Mouse (Mus musculus) CH12.LX (cell line): Measurements from ENCODE around the gene Cpeb3. TPM values are rescaled to one million over a fixed set of nuclear protein-coding genes. Genes with fewer than 3 reads are reported as not detected.
A peak's percentile ranks its signal among the peaks of the same experiment; 100 is the strongest.

Source experiments
- DNase-seq: peaks from one replicate; pipeline ENCODE4 v3.0.0-alpha.2; 2013; ENCODE audit errors: extremely low read depth
- H3K27ac ChIP-seq: 2 replicates; pipeline ENCODE4 v1.5.1; 2012; ENCODE audit warnings: low read depth, mild to moderate bottlenecking, control low read depth, moderate library complexity; ENCODE audit not compliant: insufficient read depth
- H3K27me3 ChIP-seq: replicated peaks from 2 replicates; pipeline ENCODE3; 2012; ENCODE audit warnings: inconsistent platforms
- H3K36me3 ChIP-seq, 2 experiments: replicated peaks in 1 of 2; 2 replicates each; pipeline versions ENCODE3 to v1.6.1; 2012; ENCODE audit warnings: inconsistent platforms in 1 of 2, low read length in 1 of 2, mild to moderate bottlenecking in 1 of 2, mixed read lengths in 1 of 2, moderate library complexity in 1 of 2; ENCODE audit not compliant: control insufficient read depth in 1 of 2, insufficient read depth in 1 of 2
- H3K4me1 ChIP-seq, 2 experiments: 2 replicates each; pipeline ENCODE4 v1.6.1; 2012; ENCODE audit warnings: inconsistent platforms in 1 of 2, moderate library complexity in 1 of 2; ENCODE audit not compliant: insufficient read depth in 2 of 2, control insufficient read depth in 1 of 2
- H3K4me2 ChIP-seq: 2 replicates; pipeline ENCODE4 v1.6.1; 2012; ENCODE audit warnings: low read depth, mild to moderate bottlenecking, control low read depth; ENCODE audit not compliant: poor library complexity, insufficient read depth, severe bottlenecking
- H3K4me3 ChIP-seq, 3 experiments: fragments of 150-350 bp in 1 of 3; sonication (generic) in 1 of 3; replicated peaks in 1 of 3; 2 replicates each; pipeline versions ENCODE3 to v1.5.1; 2011 to 2012; ENCODE audit warnings: low read depth in 2 of 3, low read length in 2 of 3, mild to moderate bottlenecking in 2 of 3, moderate library complexity in 2 of 3, control low read depth in 1 of 3, improper control_type of control experiment in 1 of 3, inconsistent platforms in 1 of 3, mixed read lengths in 1 of 3; ENCODE audit not compliant: poor library complexity in 1 of 3
- H3K79me2 ChIP-seq: replicated peaks from 2 replicates; pipeline ENCODE4 v1.6.1; 2012; ENCODE audit warnings: mild to moderate bottlenecking, moderate library complexity; ENCODE audit not compliant: control insufficient read depth, poor library complexity, insufficient read depth, severe bottlenecking; ENCODE audit errors: extremely low read depth
- H3K9ac ChIP-seq: 2 replicates; pipeline ENCODE4 v1.6.1; 2012; ENCODE audit warnings: low read depth, mild to moderate bottlenecking, control low read depth, moderate library complexity; ENCODE audit not compliant: insufficient read depth
- H3K9me3 ChIP-seq: replicated peaks from 2 replicates; pipeline ENCODE3; 2012; ENCODE audit warnings: low read length, inconsistent platforms, mixed read lengths
- CHD2 ChIP-seq: IDR thresholded peaks from 2 replicates; pipeline ENCODE4 v1.6.1; 2011; ENCODE audit warnings: low read length, improper control_type of control experiment
- ELF1 ChIP-seq: IDR thresholded peaks from 2 replicates; pipeline ENCODE4 v1.6.1; 2014; ENCODE audit warnings: low read depth, mild to moderate bottlenecking, inconsistent platforms, low read length, improper control_type of control experiment
- IRF4 ChIP-seq: IDR thresholded peaks from 2 replicates; pipeline ENCODE4 v1.6.1; 2014; ENCODE audit warnings: low read depth, mild to moderate bottlenecking, inconsistent platforms, low read length, improper control_type of control experiment
- JUN ChIP-seq: IDR thresholded peaks from 2 replicates; pipeline ENCODE4 v1.6.1; 2011; ENCODE audit warnings: low read depth, mild to moderate bottlenecking, low read length, improper control_type of control experiment, moderate library complexity; ENCODE audit not compliant: insufficient read depth
- NRF1 ChIP-seq: IDR thresholded peaks from 2 replicates; pipeline ENCODE4 v1.6.1; 2014; ENCODE audit warnings: low read depth, mild to moderate bottlenecking, inconsistent platforms, low read length, improper control_type of control experiment, moderate library complexity
- SIN3A ChIP-seq: IDR thresholded peaks from 2 replicates; pipeline ENCODE4 v1.6.1; 2012; ENCODE audit warnings: low read length, improper control_type of control experiment, inconsistent platforms
- UBTF ChIP-seq: IDR thresholded peaks from 2 replicates; pipeline ENCODE4 v1.6.1; 2012; ENCODE audit warnings: low read depth, mild to moderate bottlenecking, inconsistent platforms, low read length, improper control_type of control experiment, moderate library complexity
- ZKSCAN1 ChIP-seq: IDR thresholded peaks from 2 replicates; pipeline ENCODE4 v1.6.1; 2012; ENCODE audit warnings: low read depth, inconsistent platforms, low read length, improper control_type of control experiment, borderline replicate concordance
- dilution Hi-C: fragments of 300-500 bp; cut with MboI; formaldehyde crosslinking; loops from 2 replicates; pipeline ENCODE4 v1.14.3; 2020; ENCODE audit warnings: low sequenced_read_pairs; ENCODE audit not compliant: extremely low pct_unique_long_range_greater_than_20kb, extremely low pct_ligation_motif_present
- in situ Hi-C: fragments of 300-500 bp; cut with MboI; formaldehyde crosslinking; loops from 3 replicates; pipeline ENCODE4 v1.14.3; 2019; ENCODE audit warnings: low sequenced_read_pairs, low pct_ligation_motif_present, low pct_unique_long_range_greater_than_20kb, mixed read lengths
- polyA plus RNA-seq: library from polyadenylated mRNA; unstranded; fragments of >175 nt; gene quantifications from 2 replicates; pipeline ENCODE4 v1.2.1, GENCODE M21; 2012; ENCODE audit warnings: low read depth; ENCODE audit not compliant: insufficient read length
- total RNA-seq, 2 experiments: library from RNA; depleted of rRNA; stranded (reverse); fragments of 300-350 nt in 1 of 2; fragments of >200 nt in 1 of 2; gene quantifications; 2 replicates each; pipeline ENCODE4 v1.2.3; 2012 to 2014

Gene Cpeb3
- total and polyA plus RNA-seq, 3 experiments, result 1.5 to 3.1 (median 1.5) TPM

DNA sequence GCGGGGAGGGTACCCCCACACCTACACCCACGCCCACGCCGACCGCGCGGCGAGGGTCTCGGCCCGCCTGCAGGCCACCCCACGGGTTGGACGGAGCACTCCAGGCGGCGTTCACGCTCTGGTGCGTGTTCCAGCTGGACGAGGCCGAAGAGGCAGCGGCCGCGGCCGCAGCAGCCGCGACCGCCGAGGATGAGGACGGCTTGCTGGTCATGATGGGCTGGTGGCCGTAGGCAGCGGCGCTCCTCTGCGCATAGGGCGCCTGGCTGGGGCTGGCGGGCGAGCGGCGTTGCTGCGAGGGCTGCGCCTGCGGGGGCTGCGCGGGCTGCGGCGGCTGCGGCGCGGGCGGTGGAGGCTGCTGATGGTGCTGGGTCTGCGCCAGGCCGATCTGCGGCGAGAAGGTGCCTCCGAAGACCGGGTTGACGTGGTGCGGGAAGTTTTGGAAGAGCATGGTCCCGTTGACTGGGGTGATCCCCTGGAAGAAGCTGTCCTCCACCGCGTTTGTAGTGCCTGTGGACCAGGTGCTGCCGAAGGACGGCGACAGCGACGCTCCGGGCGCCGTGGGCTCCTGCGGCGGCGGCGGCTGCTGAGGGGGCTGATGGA, 34.2 kb downstream of the Cpeb3 start:
- Histone ChIP-seq H3K27ac (peak overlapping the region; percentile 63), H3K79me2 (peaks cover 24% of the 10 kb centered on the region), H3K27me3 (peaks cover 6% of the 10 kb centered on the region), H3K36me3 (no peaks in the 10 kb centered on the region), H3K4me3 (peak overlapping the region; percentile 67 to 82 (median 77)), H3K4me1 (peaks cover 0 to 18% of the 10 kb centered on the region in 2 experiments; a peak in 2 of 4 replicates), H3K9me3 (no peaks in the 10 kb centered on the region), H3K4me2 (peak overlapping the region; percentile 30), H3K9ac (peak overlapping the region; percentile 46)
- DNase-seq, result peak; percentile 21
- dilution Hi-C loops (no loop called here), in situ Hi-C loops (no loop called here)
- peak; percentile 73; the same call in 1 of the 2 replicates for TF ChIP-seq UBTF
- TF ChIP-seq NRF1, result peak; percentile 44
- TF ChIP-seq CHD2, result no peak

DNA sequence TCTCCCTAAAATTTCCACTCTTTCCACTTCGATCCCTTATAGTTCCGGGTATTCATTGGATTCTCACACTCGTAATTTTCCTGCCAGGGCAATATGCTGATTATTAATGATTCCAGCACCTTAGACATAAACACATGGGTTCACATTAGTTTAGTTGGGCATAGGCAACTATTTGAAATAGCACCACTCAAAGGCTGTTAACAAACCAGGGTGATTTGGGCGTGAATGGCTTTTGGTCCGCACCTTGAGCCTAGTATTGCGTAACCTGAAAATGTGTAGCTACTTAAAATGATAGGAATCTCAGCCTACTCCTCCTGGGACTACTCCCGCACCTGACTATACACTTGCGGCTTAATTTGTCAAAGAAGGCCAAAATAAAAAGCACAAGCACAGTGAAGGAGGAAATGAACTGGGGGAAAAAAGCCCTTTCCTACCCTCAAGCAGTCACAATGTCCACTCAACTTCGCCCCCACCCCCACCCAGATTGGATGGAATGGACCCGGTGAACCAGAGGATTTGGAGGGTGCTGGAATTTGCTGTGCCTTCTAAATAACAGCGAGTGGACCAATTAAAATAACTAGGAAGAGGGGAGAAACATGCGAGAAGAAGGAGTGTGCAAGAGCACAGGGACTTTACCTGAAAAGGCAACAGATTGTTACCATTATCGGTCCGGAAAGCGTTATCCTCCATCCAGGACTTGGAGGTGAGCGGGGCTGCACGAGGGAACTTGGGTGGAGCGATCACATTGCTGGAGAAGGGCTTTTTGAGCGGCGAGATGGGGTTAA, 34.9 kb downstream of the Cpeb3 start:
- TF ChIP-seq IRF4 (0 out of 2 replicates have a peak, but pooled peaks have one; percentile 10), SIN3A (peak; percentile 30; the same call in 1 of the 2 replicates), JUN (no peak)
- in situ Hi-C loops (no loop called here), dilution Hi-C loops (no loop called here)
- Histone ChIP-seq H3K4me1 (peaks cover 0 to 18% of the 10 kb centered on the region in 2 experiments; a peak in 2 of 4 replicates), H3K4me3 (peak overlapping the region; percentile 67 to 82 (median 77)), H3K79me2 (peaks cover 24% of the 10 kb centered on the region), H3K27ac (peak overlapping the region; percentile 63; the same call in 1 of the 2 replicates), H3K9me3 (no peaks in the 10 kb centered on the region), H3K9ac (peak overlapping the region; percentile 46), H3K36me3 (no peaks in the 10 kb centered on the region), H3K4me2 (peak overlapping the region; percentile 30), H3K27me3 (peaks cover 6% of the 10 kb centered on the region)
- no peak for DNase-seq

GRCm38 (mm10) chr19:37172566-37173130, 35.8 kb downstream of the Cpeb3 start:
- in situ Hi-C loops (no loop called here), dilution Hi-C loops (no loop called here)
- H3K27me3 ChIP-seq, result peaks cover 6% of the 10 kb centered on the region
- peaks cover 0 to 18% of the 10 kb centered on the region in 2 experiments; a peak in 2 of 4 replicates for H3K4me1 ChIP-seq
- peaks cover 24% of the 10 kb centered on the region for H3K79me2 ChIP-seq
- no peaks in the 10 kb centered on the region for H3K9me3 ChIP-seq
- TF ChIP-seq ZKSCAN1 (no peak), ELF1 (peak; percentile 49; the same call in 1 of the 2 replicates)
- H3K4me2 ChIP-seq, result peak overlapping the region; percentile 30
- no peaks in the 10 kb centered on the region for H3K36me3 ChIP-seq
- H3K4me3 ChIP-seq, result peak overlapping the region; percentile 0 to 82 (median 77)
- DNase-seq, result no peak
- peak overlapping the region; percentile 46 for H3K9ac ChIP-seq
- H3K27ac ChIP-seq, result peak overlapping the region; percentile 3; the same call in 1 of the 2 replicates
